Mouse (Mus musculus) hindbrain, embryonic 12.5 days (tissue): ENCODE measurements around the gene Eps8l3. TPM values are rescaled to one million over a fixed set of nuclear protein-coding genes. Genes with fewer than 3 reads are reported as not detected.

Experiments
- ATAC-seq: fragments of 200-750 bp; cut with Nextera tagmentation; 2 replicates; pipeline ENCODE4 v1.8.0; 2017; ENCODE audit warnings: moderate TSS enrichment; ENCODE audit not compliant: low FRiP score
- H3K27ac ChIP-seq: fragments of 300-500 bp; sonication (generic); 2 replicates; pipeline ENCODE4 v1.5.1; 2016; ENCODE audit warnings: mild to moderate bottlenecking
- H3K27me3 ChIP-seq: fragments of 300-500 bp; sonication (generic); 2 replicates; pipeline ENCODE4 v1.6.1; 2016; ENCODE audit warnings: mild to moderate bottlenecking
- H3K36me3 ChIP-seq: fragments of 300-500 bp; sonication (generic); 2 replicates; pipeline ENCODE4 v1.6.1; 2016; ENCODE audit warnings: mild to moderate bottlenecking
- H3K4me1 ChIP-seq: fragments of 300-500 bp; sonication (generic); 2 replicates; pipeline ENCODE4 v1.6.1; 2016
- H3K4me2 ChIP-seq: fragments of 300-500 bp; sonication (generic); replicated peaks from 2 replicates; pipeline ENCODE4 v1.6.1; 2016; ENCODE audit warnings: mild to moderate bottlenecking
- H3K4me3 ChIP-seq: fragments of 300-500 bp; sonication (generic); 2 replicates; pipeline ENCODE4 v1.5.1; 2016; ENCODE audit warnings: mild to moderate bottlenecking
- H3K9ac ChIP-seq: fragments of 300-500 bp; sonication (generic); 2 replicates; pipeline ENCODE4 v1.6.1; 2016; ENCODE audit warnings: mild to moderate bottlenecking, moderate library complexity
- H3K9me3 ChIP-seq: fragments of 300-500 bp; sonication (generic); replicated peaks from 2 replicates; pipeline ENCODE4 v1.6.1; 2016; ENCODE audit warnings: mild to moderate bottlenecking
- WGBS: fragments of 180-500 bp; shearing (Covaris S2); methylation state at CpG from one replicate; pipeline ENCODE4 v1.1.7; 2016; 5-methylcytosine and 5-hydroxymethylcytosine counted together
- polyA plus RNA-seq: library from polyadenylated mRNA; unstranded; fragments of >200 nt; fragmentation: Nextera tagmentation; extraction: Ambion mirVana; gene quantifications from 2 replicates; pipeline ENCODE4 v1.2.1, GENCODE M21; 2016

The Eps8l3 gene
- polyA plus RNA-seq, 1 experiment from 2014 or later, result not detected

- Histone ChIP-seq H3K9ac (no peak overlapping the region), H3K27ac (no peak overlapping the region), H3K9me3 (no peaks in the 10 kb centered on the region), H3K4me2 (no peak overlapping the region), H3K36me3 (no peaks in the 10 kb centered on the region), H3K27me3 (no peaks in the 10 kb centered on the region), H3K4me1 (peaks cover 16% of the 10 kb centered on the region), H3K4me3 (no peak overlapping the region)
- WGBS, result 94% methylated on average over 3 of the region's 3 CpGs
- no peak for ATAC-seq
Observed at GRCm38 (mm10) chr3:107843406-107843805, 33.6 kb upstream of the Eps8l3 start.

- no peak overlapping the region for H3K4me3 ChIP-seq
- H3K9me3 ChIP-seq, result no peaks in the 10 kb centered on the region
- no peaks in the 10 kb centered on the region for H3K36me3 ChIP-seq
- no peak overlapping the region for H3K27ac ChIP-seq
- H3K4me2 ChIP-seq, result no peak overlapping the region
- H3K9ac ChIP-seq, result no peak overlapping the region
- peak; percentile 67; the same call in 1 of the 2 replicates for ATAC-seq
- H3K27me3 ChIP-seq, result no peaks in the 10 kb centered on the region
- 73% methylated on average over 3 of the region's 3 CpGs for WGBS
- peaks cover 19% of the 10 kb centered on the region for H3K4me1 ChIP-seq
Observed at GRCm38 (mm10) chr3:107844001-107844400, 33.0 kb upstream of the Eps8l3 start.

- ATAC-seq, result no peak
- 81% methylated on average over 2 of the region's 2 CpGs for WGBS
- no peaks in the 10 kb centered on the region for H3K27me3 ChIP-seq
- H3K36me3 ChIP-seq, result no peaks in the 10 kb centered on the region
- no peak overlapping the region for H3K27ac ChIP-seq
- H3K9ac ChIP-seq, result no peak overlapping the region
- no peaks in the 10 kb centered on the region for H3K9me3 ChIP-seq
- H3K4me2 ChIP-seq, result no peak overlapping the region
- no peak overlapping the region for H3K4me3 ChIP-seq
- peaks cover 24% of the 10 kb centered on the region for H3K4me1 ChIP-seq
Observed at GRCm38 (mm10) chr3:107844499-107844898, 32.5 kb upstream of the Eps8l3 start.

- no peak for ATAC-seq
- H3K4me2 ChIP-seq, result no peak overlapping the region
- no peaks in the 10 kb centered on the region for H3K9me3 ChIP-seq
- no peaks in the 10 kb centered on the region for H3K27me3 ChIP-seq
- no peak overlapping the region for H3K27ac ChIP-seq
- peaks cover 39% of the 10 kb centered on the region for H3K4me1 ChIP-seq
- H3K9ac ChIP-seq, result no peak overlapping the region
- no peak overlapping the region for H3K4me3 ChIP-seq
- no peaks in the 10 kb centered on the region for H3K36me3 ChIP-seq
- WGBS, result 93% methylated on average over 1 of the region's 1 CpGs
Observed at GRCm38 (mm10) chr3:107846175-107846574, 30.9 kb upstream of the Eps8l3 start.

GRCm38 (mm10) chr3:107846835-107847234 lies 30.2 kb upstream of the Eps8l3 start:
- no peaks in the 10 kb centered on the region for H3K27me3 ChIP-seq
- ATAC-seq, result no peak
- peaks cover 39% of the 10 kb centered on the region for H3K4me1 ChIP-seq
- WGBS, result 88% methylated on average over 3 of the region's 3 CpGs
- no peak overlapping the region for H3K9ac ChIP-seq
- H3K27ac ChIP-seq, result no peak overlapping the region
- no peak overlapping the region for H3K4me3 ChIP-seq
- H3K36me3 ChIP-seq, result no peaks in the 10 kb centered on the region
- H3K9me3 ChIP-seq, result no peaks in the 10 kb centered on the region
- H3K4me2 ChIP-seq, result no peak overlapping the region

GRCm38 (mm10) chr3:107848126-107848525 lies 28.9 kb upstream of the Eps8l3 start:
- no peak overlapping the region for H3K9ac ChIP-seq
- H3K4me3 ChIP-seq, result no peak overlapping the region
- no peak for ATAC-seq
- peaks cover 39% of the 10 kb centered on the region for H3K4me1 ChIP-seq
- H3K36me3 ChIP-seq, result no peaks in the 10 kb centered on the region
- no peaks in the 10 kb centered on the region for H3K27me3 ChIP-seq
- no peak overlapping the region for H3K4me2 ChIP-seq
- 38% methylated on average over 4 of the region's 4 CpGs for WGBS
- H3K9me3 ChIP-seq, result no peaks in the 10 kb centered on the region
- no peak overlapping the region for H3K27ac ChIP-seq

GRCm38 (mm10) chr3:107849000-107849692 lies 27.9 kb upstream of the Eps8l3 start:
- Histone ChIP-seq H3K27ac (no peak overlapping the region), H3K9ac (no peak overlapping the region), H3K36me3 (no peaks in the 10 kb centered on the region), H3K27me3 (no peaks in the 10 kb centered on the region), H3K4me2 (no peak overlapping the region), H3K9me3 (no peaks in the 10 kb centered on the region), H3K4me1 (peaks cover 37% of the 10 kb centered on the region), H3K4me3 (no peak overlapping the region)
- ATAC-seq, result no peak
- WGBS, result 60% methylated on average over 6 of the region's 6 CpGs

GRCm38 (mm10) chr3:107849693-107850031 lies 27.4 kb upstream of the Eps8l3 start:
- WGBS, result 79% methylated on average over 2 of the region's 2 CpGs
- Histone ChIP-seq H3K9ac (no peak overlapping the region), H3K4me3 (no peak overlapping the region), H3K36me3 (no peaks in the 10 kb centered on the region), H3K27me3 (no peaks in the 10 kb centered on the region), H3K4me1 (peaks cover 32% of the 10 kb centered on the region), H3K4me2 (no peak overlapping the region), H3K27ac (no peak overlapping the region), H3K9me3 (no peaks in the 10 kb centered on the region)
- no peak for ATAC-seq

- Histone ChIP-seq H3K36me3 (no peaks in the 10 kb centered on the region), H3K9me3 (no peaks in the 10 kb centered on the region), H3K4me3 (no peak overlapping the region; the same call in 1 of the 2 replicates), H3K27ac (no peak overlapping the region), H3K9ac (peak overlapping the region; percentile 35; the same call in 1 of the 2 replicates), H3K4me2 (peak overlapping the region; percentile 34), H3K4me1 (peaks cover 29% of the 10 kb centered on the region), H3K27me3 (no peaks in the 10 kb centered on the region)
- ATAC-seq, result peak; percentile 54
- WGBS, result 27% methylated on average over 8 of the region's 12 CpGs
Observed at GRCm38 (mm10) chr3:107850418-107851031, 26.5 kb upstream of the Eps8l3 start.

- Histone ChIP-seq H3K4me1 (peaks cover 29% of the 10 kb centered on the region), H3K4me3 (no peak overlapping the region), H3K27me3 (no peaks in the 10 kb centered on the region), H3K27ac (no peak overlapping the region), H3K9ac (no peak overlapping the region), H3K9me3 (no peaks in the 10 kb centered on the region), H3K36me3 (no peaks in the 10 kb centered on the region), H3K4me2 (no peak overlapping the region)
- ATAC-seq, result no peak
- WGBS, result 57% methylated on average over 7 of the region's 7 CpGs
Observed at GRCm38 (mm10) chr3:107852786-107853185, 24.2 kb upstream of the Eps8l3 start.

GRCm38 (mm10) chr3:107853232-107854181 lies 23.5 kb upstream of the Eps8l3 start:
- Histone ChIP-seq H3K27ac (no peak overlapping the region), H3K9me3 (no peaks in the 10 kb centered on the region), H3K4me2 (no peak overlapping the region), H3K9ac (no peak overlapping the region), H3K36me3 (no peaks in the 10 kb centered on the region), H3K4me3 (no peak overlapping the region), H3K4me1 (peaks cover 22% of the 10 kb centered on the region), H3K27me3 (no peaks in the 10 kb centered on the region)
- 89% methylated on average over 17 of the region's 17 CpGs for WGBS
- no peak for ATAC-seq

GRCm38 (mm10) chr3:107855368-107855767 lies 21.7 kb upstream of the Eps8l3 start:
- no peak overlapping the region for H3K4me3 ChIP-seq
- ATAC-seq, result no peak
- H3K27me3 ChIP-seq, result no peaks in the 10 kb centered on the region
- peaks cover 7% of the 10 kb centered on the region for H3K4me1 ChIP-seq
- no peak overlapping the region for H3K4me2 ChIP-seq
- no peak overlapping the region for H3K27ac ChIP-seq
- no peaks in the 10 kb centered on the region for H3K9me3 ChIP-seq
- no peak overlapping the region for H3K9ac ChIP-seq
- H3K36me3 ChIP-seq, result no peaks in the 10 kb centered on the region
- 73% methylated on average over 13 of the region's 13 CpGs for WGBS
